Mouse (Mus musculus) embryo, embryonic 10.5 days (tissue): Measurements from ENCODE around the gene Ywhag.

Experiments used
- DNase-seq: peaks from one replicate; pipeline ENCODE4 v3.0.0-alpha.2; 2015; ENCODE audit warnings: low spot score

Gene Ywhag

GRCm38 (mm10) chr5:135911633-135912220 lies 22.7 kb downstream of the Ywhag start:
- DNase-seq = no peak

GRCm38 (mm10) chr5:135910813-135911212 lies 23.6 kb downstream of the Ywhag start:
- DNase-seq = no peak

GRCm38 (mm10) chr5:135909646-135910045 lies 24.8 kb downstream of the Ywhag start:
- DNase-seq = no peak

- DNase-seq = no peak
These were observed 25.4 kb downstream of the Ywhag start for GRCm38 (mm10) chr5:135908989-135909388.

- no peak for DNase-seq
These were observed 26.2 kb downstream of the Ywhag start for GRCm38 (mm10) chr5:135908185-135908584.

GRCm38 (mm10) chr5:135907256-135907655 lies 27.2 kb downstream of the Ywhag start:
- DNase-seq = no peak

GRCm38 (mm10) chr5:135906846-135907245 lies 27.6 kb downstream of the Ywhag start:
- DNase-seq = no peak

GRCm38 (mm10) chr5:135905320-135906225 lies 28.8 kb downstream of the Ywhag start:
- DNase-seq = no peak

- DNase-seq = no peak
These were observed 30.2 kb downstream of the Ywhag start for GRCm38 (mm10) chr5:135904259-135904658.

GRCm38 (mm10) chr5:135903551-135904151 lies 30.8 kb downstream of the Ywhag start:
- DNase-seq = peak; percentile 94

- DNase-seq = no peak
These were observed 31.4 kb downstream of the Ywhag start for GRCm38 (mm10) chr5:135903058-135903457.

GRCm38 (mm10) chr5:135901354-135902095 lies 32.9 kb downstream of the Ywhag start:
- DNase-seq = no peak

- no peak for DNase-seq
These were observed 33.7 kb downstream of the Ywhag start for GRCm38 (mm10) chr5:135900701-135901100.

GRCm38 (mm10) chr5:135899833-135900232 lies 34.6 kb downstream of the Ywhag start:
- DNase-seq = no peak

- DNase-seq = no peak
These were observed 35.4 kb downstream of the Ywhag start for GRCm38 (mm10) chr5:135898995-135899394.

GRCm38 (mm10) chr5:135898028-135898427 lies 36.4 kb downstream of the Ywhag start:
- DNase-seq = peak; percentile 77

- no peak for DNase-seq
These were observed 39.5 kb downstream of the Ywhag start for GRCm38 (mm10) chr5:135894958-135895357.

GRCm38 (mm10) chr5:135892589-135893351 lies 41.6 kb downstream of the Ywhag start:
- no peak for DNase-seq

- DNase-seq = no peak
These were observed 43.5 kb downstream of the Ywhag start for GRCm38 (mm10) chr5:135890920-135891319.

- DNase-seq = no peak
These were observed 44.1 kb downstream of the Ywhag start for GRCm38 (mm10) chr5:135890323-135890722.

- DNase-seq = no peak
These were observed 45.8 kb downstream of the Ywhag start for GRCm38 (mm10) chr5:135888405-135889215.
